Mouse (Mus musculus) natural killer cell, adult 2 months (primary cell): Measurements from ENCODE around the gene Ccer2.

Experiments
- DNase-seq, 2 experiments: peaks; one replicate each; pipeline ENCODE4 v3.0.0; 2022; ENCODE audit warnings: low spot score in 2 of 2

Ccer2 gene

DNA sequence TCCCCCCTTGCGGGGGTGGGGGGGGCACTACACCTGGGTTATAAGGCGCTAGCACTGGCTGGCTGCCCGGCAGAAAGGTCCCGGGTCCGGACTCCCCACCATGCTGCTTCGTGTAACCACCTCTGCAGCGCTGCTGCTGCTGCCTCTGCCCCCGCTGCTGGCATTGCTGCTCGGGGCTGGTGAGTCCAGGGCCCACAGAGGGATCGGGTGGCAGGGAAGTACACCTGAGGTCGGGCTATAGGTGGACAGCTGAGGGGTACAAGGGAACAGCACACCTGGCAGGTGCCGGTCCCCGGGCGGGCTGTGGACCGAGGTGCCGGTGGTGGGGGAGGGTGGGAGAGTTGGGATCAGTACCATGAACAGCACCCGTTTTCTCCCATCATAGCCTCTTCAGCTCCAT, at the start of gene Ccer2:
Gene Ccer2, plus strand, starts transcription at position 96 of the 400 bp plus-strand sequence.
- no peak for DNase-seq

DNA sequence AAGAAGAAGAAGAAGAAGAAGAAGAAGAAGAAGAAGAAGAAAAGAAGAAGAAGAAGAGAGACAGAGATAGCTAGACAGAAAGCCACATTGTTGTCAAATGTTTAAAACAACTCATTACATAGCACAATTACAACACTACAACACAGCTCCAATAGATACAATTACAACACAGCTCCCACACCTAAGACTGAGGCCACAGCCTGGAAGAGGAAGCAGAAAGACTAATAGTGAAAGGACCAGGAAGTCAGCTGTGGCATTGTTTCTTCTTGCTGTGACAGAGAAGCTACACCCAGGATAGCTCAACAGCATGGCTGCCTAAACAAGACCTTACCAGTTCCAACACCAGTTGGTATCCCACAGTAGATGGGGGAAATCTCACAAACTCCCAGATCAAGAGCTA, 46.5 kb upstream of the Ccer2 start:
- DNase-seq = no peak

DNA sequence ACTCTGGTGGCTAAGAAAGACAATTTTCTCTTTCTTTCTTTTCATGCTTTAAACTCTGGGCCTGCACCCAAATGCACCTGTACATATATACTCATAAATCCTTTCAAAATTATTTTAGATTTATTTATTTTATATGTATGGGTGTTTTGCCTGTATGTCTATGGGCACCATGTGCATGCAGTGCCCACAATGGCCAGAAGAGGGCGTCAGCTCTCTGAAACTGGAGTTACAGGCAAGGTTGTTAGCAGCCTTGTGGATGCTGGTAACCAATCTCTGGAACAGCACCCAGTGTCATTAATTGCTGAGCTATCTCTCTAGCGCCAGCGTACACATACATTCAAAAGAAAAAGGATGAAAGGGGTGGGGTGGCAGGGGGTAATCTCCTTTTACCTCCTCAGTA, 45.0 kb upstream of the Ccer2 start:
- no peak for DNase-seq

DNA sequence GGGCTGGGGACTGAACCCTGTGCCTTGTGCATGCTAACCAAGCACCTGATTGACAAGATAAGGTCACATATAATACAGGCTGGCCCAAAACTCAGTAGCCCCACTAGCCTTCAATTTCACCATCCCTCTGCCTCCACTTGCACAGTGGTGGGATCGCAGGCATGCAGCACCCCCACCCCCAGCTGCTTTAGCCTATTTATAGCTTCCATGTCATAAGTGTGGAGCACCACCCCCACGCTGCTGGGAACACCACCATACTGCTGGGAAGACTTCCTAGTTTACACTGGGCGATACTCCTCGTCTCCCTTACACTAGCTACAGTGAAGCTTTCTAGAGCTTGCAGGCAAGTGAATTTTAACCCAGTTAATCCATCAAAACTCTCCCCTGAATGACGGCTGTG, 41.3 kb upstream of the Ccer2 start:
- no peak for DNase-seq

DNA sequence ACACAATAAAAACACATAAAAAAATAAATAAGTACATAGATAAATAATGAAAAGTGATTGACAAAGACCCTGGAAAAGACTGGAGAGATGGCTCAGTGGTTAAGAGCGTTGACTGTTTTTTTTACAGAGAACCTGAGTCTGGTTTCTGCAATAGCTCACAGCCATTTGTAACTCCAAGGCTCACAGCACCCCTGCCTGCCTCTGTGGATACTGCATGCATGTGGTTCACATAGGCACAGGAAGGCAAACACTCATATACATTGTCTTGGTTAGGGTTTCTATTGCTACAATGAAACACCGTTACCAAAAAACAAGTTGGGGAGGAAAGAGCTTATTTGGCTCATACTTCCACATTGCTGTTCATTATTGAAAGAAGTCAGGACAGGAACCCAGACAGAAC, 40.4 kb upstream of the Ccer2 start:
- DNase-seq = peak; percentile 21 to 23

DNA sequence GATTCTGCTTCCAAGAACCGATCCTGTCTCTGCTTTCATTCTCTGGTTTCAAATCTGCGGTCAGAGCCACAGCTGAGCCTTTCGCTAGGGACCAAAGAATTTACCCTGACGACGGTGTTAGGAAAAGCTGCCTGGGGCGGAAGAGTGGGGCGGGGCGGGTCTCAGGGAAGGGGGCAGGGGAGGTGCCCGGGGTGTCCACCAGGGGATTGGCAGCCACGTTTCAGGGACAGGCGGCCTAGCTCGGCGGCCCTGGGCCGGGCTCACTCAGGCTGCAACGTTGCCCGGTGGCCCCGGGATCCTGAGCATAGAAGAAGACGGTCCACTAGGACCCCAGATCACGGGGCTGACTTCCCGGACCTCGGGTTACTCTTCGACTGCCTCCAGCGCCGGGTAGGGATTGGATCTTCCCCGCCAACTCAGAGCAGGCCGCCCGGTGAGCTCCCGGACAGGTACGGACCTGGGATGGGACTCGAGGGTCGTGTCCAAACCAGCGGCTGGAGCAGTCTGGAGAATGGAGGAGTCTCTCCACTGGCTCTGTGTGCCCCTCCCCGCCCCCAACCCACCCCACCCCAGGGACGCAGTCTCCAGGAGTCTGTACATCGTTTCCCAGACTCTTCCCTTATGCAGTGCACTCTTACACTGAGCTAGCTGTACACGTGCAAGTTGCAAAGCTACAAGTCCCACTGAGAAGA, 39.2 kb upstream of the Ccer2 start, which contains the start of gene Fbxo17:
Gene Fbxo17, plus strand, starts transcription at position 215 of the 692 bp plus-strand sequence.
- peak; percentile 41 to 44 for DNase-seq

DNA sequence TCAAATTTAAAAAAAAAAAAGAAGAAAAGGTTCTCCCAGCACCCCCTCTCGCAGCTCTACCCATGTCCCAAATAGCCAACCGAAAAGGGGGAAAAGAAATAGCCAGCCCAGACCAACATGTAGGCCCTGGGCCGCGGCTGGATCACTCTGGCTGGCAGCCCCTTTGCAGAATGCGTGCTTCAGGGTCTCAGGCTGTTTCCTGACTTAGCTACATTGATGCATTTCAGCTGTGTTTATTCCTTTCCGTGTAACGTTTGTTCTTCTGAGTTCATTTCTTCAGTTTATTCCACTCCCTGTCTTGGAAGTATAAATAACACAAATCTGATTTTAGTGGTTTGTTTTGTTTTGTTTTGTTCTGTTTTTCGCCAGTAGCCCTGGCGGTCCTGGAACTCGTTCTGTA, 38.2 kb upstream of the Ccer2 start:
- no peak for DNase-seq

DNA sequence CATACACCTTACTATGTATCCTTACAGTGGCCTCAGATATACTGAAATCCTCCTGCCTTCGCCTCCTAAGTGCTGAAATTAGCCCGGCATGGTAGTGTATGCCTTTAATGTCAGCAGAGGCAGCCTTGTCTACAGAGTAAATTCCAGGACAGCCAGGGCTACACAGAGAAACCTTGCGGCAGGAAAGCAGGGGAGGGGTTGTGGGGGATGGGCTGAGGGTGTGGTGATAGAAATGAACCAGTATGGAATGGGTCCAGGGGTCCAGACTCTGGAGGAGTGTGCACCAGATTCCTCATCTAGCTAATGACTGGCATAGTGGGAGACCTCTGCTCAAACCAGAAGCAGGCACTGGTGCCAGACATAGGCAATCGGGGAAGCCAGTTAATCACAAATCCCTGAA, 36.8 kb upstream of the Ccer2 start:
- DNase-seq = no peak

DNA sequence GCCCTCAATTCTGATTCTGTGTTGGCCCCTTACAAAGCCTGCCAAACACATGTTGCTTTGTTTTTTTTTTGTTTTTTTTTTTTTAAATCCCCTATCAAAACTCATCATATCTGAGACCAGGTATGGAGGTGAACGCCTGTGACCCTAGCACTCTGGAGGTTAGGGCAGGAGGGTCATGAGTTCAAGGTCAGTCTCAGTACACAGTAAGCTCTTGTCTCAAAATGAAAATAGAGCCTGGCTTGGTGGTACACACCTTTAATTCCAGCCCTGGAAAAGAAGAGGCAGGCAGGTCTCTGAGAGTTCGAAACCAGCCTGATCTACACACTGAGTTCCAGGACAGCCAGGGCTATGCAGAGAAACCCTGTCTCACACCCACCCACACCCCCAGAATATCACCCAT, 36.3 kb upstream of the Ccer2 start:
- DNase-seq = no peak

DNA sequence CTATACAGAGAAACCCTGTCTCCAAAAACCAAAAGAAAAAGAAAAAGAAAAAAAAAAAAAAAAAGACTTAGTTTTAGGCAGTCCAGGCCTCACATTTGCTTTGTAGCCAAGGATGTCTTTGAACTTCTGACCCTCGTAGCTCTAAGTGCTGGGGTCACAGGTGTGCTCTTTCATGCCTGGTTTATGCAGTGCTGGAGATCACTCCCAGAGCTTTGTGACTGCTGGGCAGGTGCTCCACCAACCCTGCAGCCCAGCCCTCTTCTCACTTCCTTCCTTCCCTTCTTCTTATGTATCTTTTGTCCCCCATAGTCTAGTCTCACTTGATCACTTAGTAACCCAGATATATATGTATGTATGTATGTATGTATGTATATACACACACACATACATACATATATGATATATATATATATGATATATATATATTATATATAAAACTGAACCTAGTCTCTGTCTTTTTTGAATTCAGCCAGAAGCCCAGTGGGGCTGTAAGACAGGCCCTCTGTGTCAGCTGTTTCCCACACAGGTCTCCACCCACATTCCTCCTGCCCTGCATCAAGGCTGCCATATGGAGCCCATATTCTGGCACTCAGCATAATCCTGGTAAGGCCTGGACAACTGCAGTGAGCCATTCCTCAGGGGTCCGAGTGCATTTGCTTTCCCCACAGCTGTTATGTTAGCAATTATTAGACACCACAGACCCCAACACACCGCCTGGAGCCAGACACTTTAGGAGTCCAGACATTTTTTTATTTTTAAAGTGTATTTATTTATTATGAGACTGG, 35.0 kb upstream of the Ccer2 start:
- no peak for DNase-seq

DNA sequence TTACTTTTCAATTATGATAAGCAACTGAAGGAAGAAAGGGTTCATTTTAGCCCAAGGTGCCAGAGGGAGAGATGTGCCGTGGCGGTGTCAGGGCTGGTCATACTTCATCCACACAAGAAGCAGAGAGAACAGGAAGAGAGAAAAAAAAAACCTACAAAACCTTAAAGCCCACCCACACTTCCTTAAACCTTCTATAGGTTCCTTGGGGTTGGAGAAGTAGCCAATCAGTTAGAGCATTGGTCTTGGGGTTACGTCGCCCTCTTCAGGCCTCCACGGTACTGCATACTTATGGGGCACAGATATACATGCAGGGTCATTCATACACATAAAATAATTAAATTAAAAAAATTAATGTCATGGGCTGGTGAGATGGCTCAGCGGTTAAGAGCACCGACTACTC, 33.9 kb upstream of the Ccer2 start:
- DNase-seq = no peak

DNA sequence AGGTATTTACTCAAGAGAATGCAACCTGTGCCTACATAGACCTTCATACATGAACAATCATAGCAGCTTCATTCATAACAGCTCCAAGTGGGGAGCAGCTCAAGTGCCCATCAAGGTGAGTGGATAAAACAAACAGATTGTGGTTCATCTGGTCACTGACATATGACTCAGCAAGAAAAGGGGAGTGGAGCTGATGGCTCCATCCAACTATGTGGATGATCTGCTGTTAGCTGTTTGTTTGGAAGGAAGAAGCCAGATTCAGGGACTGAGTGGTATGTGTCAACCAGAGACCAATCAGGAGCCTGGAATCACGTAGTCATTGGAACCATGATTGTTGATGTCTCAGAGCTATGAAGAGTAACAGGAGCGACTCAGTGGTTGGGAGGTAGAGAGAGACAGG, 31.4 kb upstream of the Ccer2 start:
- DNase-seq = no peak

DNA sequence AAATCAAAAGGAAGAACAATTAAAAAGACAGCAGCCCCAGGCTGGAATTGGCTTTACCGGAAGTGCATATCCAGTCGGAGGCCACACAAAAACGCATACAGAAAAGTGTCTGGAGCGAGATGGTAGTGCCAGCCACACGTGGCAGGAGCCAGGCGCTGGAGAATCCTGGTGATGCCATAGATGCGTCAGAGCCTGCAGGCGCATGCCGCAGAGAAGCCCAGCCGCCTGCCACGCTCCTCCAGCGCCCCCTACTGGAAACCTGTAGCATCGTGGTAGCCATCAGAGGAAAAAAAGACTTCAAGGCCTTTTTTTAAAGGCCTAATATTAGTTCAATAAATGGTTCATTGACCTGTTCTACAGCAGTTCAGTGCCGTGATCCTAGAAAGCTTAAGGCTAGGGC, 29.4 kb upstream of the Ccer2 start:
- DNase-seq = peak; percentile 67 to 73

DNA sequence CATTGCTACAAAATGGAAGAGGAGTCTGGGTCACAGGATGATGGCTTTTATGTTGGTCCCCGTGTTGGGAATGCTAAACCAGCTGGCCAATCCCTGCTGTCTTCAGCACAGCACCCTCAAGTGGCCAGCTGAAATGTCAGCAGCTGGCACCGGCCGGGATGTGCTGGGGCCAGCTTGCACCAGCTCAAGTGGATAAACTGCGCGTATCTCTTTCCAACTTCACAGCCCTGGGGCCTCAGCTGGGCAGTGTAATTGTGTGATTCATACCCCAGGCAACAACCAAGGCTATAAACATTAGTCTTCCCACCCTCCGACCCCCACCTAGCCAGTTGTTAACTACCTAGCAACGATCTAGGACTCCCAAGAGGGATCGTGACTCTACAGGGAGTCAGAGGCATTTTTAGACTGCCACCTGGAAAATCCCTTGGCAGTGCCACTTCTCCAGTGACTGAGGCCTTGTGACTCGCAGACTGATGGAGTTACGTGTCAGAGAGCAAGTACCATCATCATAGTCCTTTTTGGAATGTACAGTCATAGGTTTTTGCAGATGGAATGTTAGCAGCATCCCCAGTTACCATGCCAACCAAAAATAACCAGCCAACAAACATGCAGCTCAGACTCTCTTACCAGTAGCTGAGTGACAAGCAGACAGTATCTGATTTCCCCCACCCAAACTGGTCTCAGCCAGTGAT, 28.2 kb upstream of the Ccer2 start:
- DNase-seq = no peak

DNA sequence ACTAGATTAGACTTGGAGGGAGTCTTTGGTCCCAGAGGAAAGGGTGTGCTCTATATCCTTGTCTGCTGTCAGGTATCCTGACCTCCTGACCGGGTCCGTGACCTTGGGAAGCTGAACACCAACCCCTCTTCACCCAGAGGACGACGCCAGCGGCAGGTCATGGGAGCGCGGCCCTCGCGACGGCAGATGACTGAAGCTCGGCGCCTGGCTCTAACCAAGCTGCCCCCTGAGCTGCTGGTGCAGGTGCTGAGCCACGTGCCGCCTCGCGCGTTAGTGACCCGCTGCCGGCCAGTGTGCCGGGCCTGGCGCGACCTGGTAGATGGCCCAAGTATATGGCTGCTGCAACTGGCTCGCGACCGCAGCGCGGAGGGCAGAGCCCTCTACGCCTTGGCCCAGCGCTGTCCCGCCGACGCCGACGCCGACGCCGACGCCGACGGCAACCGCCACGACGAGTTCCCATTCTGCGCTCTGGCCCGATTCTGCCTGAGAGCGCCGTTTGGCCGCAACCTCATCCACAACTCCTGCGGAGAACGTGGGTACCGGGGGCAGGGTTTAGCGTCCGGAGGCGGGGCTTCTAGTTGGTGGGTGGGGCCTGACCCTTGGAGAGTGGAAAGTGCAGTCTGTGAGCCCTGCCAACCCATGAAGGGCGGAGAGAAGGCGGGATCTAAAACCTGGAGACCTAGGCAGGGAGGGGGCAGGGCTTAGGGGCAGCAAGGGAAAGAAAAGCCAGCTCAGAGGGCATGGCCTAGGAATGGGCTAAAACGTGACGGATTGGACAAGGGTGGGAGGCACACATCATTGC, 23.4 kb upstream of the Ccer2 start:
- peak; percentile 33 to 55 for DNase-seq

DNA sequence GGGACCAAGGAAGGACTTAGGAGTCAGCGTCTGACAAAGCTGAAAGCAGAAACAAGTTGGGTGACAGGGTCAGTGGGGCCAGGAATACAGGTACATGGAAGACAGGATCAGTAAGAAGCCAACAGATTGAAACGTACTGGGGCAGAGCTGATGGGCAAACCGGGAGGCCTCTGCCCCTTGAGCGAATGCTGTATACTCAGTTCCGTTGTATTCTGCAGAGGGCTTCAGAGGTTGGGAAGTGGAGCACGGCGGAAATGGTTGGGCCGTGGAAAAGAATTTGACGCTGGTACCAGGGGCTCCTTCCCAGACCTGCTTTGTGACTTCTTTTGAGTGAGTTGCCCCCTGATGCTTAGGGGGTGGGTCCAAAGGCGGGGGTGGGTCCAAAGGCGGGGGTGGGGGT, 22.8 kb upstream of the Ccer2 start:
- DNase-seq = no peak

DNA sequence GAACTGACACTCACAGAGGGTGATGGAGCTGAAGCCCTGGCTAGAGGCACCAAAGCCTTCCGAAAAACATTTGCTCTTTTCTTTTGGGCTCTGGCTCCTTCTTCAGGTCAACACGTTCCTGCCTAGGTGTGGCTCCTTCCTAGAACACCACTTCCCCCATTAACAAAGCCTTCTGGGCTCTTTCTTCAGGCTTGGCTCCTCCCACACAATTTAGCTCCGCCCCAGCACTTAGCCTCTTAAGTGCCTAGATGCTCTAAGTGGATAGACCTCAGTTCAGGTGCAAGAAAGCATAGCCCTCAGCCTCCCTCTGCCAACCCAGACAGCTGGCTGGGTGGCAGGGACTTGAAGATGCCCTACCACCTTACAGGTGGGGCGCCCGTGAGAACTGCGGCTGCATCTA, 20.3 kb upstream of the Ccer2 start:
- no peak for DNase-seq

DNA sequence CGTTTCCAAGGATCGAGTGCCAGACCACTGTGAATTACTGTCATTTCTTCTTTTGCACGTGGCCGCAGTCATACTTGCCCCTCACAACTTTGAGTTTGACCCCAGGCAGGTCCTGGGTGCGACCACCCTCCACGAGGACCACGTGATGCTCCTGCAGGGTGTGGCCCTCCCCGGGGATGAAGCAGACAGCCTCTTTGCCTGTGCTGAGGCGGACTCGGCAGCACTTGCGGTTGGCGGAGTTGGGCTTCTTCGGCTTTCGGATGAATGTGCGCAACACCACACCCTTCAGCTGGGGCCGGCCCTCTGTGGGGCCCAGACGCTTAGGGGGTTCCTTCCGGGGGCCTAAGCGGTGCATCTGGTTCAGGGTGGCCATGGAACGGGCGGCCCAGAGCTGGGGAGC, 16.1 kb upstream of the Ccer2 start:
- DNase-seq = no peak

DNA sequence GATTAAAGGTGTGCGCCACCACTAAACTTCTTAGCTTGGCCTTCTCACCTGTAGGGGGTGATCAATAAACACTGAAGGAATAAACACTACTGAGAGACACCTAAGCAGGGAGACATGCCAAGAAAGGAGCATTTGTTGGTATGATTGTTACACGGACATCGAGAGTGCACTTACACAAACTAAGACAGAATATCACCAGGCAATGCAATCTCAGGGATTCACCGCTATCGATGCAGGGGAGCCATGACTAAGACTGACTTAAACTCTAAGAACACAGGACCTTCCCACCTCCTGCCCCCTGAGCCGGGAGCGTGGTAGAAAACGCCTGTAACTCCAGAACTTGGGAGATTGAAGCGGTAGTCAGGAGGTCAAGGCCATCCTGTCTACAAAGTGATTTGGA, 15.0 kb upstream of the Ccer2 start:
- DNase-seq = no peak

DNA sequence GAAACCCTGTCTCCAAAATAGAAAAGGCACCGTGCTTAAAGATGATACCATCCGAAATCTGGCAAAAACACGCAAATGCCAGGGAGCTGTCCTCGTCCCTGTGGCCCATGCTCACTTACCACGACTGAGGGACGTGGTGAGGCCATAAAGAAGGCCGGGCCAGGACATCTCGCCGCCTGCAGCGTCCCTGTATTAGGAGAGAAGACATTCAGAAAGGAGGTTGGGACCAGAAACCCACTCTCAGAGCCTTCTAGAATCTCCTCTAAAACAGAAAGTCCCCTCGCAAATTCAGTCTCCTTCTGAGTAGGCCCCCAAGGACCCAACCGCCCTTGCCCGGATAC, 14.6 kb upstream of the Ccer2 start:
- no peak for DNase-seq

DNA sequence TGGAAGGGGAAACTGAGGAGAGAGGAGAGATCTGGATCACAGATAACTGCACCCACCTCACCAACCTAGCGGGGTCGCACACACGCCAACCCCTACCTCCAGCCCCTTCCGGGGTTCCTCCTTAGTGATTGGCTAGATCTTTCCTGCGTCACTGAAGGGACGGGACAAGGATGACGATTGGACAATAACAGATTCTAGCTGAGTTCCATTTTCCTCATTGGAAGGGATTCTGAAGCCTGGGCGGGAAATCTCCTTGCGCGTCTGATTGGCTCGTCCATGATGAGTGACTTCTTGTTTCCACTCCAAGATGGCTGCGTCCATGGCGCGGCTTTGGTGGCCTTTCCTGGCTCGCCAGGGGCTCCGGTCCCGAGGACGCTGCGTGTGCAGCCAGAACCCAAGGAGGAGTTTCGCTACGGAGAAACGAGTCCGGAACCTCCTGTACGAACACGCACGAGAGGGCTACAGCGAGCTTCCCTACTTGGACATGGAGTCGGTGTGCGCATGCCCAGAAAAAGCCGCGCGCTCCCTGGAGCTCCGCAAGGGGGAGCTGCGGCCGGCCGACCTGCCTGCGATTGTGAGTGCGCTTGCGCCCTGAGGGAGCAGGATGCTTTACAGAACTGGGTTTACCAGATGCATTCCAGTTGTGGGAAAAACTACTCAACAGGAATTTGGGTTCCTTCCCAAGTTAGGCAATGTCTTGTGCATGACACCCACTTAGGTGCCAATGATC, 14.1 kb upstream of the Ccer2 start, which contains the start of the genes Mrps12 and Sars2:
Gene Mrps12, minus strand, starts transcription at position 112 of the 730 bp plus-strand sequence.
Gene Sars2, plus strand, starts transcription at position 284 of the 730 bp plus-strand sequence.
- DNase-seq = peak; percentile 96 to 97
